Mouse (Mus musculus) spleen, postnatal 14 days (tissue): ENCODE results near the gene Armc5.
A peak's percentile ranks its signal among the peaks of the same experiment; 100 is the strongest.

ENCODE experiments used
- DNase-seq, 2 experiments: peaks; one replicate each; pipeline ENCODE4 v3.0.0; 2021 to 2022; ENCODE audit warnings: low spot score in 2 of 2

The Armc5 gene

GRCm38 (mm10) chr7:128246496-128247391 lies 9.6 kb downstream of the Armc5 start, which contains the start of gene Tgfb1i1:
Gene Tgfb1i1, plus strand, starts transcription at chr7:128246812.
- peak in 1 of 2 experiments; percentile 6 for DNase-seq

DNA sequence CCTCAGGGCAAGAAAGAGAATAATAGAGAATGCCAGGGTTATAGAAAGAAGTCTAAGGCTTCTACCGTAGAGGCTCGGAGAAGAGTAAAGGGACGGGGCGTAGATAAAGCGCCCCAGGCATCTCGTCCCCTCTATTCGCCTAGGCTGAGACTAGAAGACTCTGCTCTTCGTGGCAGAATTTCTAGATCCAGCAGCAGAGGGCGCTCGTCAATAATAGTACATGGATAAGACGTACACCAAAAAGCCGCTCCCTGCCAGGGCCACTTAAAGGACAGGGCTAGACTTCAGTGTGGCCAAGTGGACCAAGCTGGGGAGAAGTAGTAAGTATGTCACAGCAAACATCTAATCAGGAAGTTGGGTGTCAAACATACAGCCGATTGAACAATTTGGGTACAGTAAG lies 10.3 kb downstream of the Armc5 start:
- peak; percentile 72 to 85 for DNase-seq

GRCm38 (mm10) chr7:128248081-128249042 lies 11.2 kb downstream of the Armc5 start:
- DNase-seq, result peak in 1 of 2 experiments; percentile 5

DNA sequence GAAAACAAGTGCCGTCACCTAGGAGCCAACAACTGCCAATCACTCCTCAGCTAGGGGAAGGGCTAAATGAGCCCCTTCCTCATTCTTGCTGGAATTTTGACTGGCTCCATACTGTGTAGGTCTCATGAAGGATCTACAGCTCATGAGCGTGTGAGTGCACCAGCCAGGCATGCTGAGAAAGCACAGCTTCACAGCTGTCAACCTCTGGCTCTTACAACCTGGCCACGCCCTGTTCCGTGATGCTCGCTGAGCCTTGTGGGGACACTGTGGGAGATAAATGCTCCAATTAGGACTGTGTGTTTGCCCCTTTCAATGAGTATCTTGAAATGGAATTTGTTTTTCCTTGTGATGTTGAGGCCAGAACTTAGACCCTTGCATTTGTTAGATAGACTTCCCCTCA lies 12.9 kb downstream of the Armc5 start:
- DNase-seq, result no peak

GRCm38 (mm10) chr7:128251946-128252345 lies 14.8 kb downstream of the Armc5 start:
- peak in 1 of 2 experiments; percentile 4 for DNase-seq

DNA sequence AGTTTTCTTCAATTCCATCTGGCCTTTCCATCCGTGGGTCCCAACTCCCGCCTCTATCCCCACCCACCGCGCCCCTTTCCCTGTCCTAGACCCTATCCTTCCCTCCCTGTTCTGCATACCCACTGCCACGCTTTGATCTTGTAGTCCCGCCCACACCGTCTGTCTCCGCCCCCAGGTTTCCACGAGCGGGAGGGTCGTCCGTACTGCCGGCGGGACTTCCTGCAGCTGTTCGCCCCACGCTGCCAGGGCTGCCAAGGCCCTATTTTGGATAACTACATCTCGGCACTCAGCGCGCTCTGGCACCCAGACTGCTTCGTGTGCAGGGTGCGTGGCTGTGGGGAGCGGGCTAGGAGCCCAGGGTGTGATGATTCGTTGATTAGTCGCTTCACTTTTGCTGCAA lies 15.5 kb downstream of the Armc5 start:
- no peak for DNase-seq

DNA sequence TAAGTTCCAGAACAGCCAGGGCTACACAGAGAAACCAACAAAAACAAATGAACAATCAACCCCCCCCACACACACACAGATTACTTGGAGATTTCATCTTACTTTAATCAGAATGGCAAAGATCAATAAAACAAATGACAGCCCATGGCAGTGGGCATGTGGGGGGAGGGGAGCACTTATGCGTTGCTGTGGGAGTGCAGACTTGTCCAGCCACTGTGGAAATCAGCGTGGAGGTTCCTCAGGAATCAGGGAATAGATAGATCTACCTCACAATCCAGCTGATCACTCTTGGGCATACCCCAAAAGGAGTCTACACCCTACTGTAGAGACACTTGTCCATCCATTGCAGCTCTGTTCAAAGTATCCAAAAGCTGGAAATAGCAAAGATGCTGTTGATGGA lies 17.8 kb downstream of the Armc5 start:
- no peak for DNase-seq

- DNase-seq, result no peak
These were observed 18.6 kb downstream of the Armc5 start for GRCm38 (mm10) chr7:128255757-128256156.

DNA sequence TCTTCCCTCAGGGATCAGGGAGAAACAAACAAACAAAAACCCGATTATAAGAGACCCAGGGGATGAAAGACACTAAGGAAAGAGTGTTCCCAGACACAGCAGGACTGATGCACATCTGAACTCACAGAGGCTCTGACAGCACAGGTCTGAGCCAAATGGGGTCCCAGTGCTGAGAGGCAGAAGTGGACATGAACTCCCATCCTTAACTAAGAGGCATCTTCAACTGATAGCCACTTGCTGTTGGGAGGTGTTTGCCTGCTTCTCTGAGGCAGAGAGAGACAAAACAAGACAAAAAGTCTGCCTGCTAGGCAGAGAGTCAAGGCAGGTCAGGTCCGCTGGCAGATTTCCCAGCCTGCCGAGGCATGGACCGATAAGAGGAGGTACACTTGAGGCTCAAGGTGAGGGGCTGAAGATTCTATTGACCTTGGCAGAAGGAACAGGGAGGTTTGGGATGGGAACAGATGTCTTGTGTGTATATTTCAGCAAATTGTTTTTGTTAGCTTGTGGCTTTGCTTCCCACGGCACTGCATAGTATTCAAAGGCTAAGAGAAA lies 19.7 kb downstream of the Armc5 start:
- DNase-seq, result no peak

DNA sequence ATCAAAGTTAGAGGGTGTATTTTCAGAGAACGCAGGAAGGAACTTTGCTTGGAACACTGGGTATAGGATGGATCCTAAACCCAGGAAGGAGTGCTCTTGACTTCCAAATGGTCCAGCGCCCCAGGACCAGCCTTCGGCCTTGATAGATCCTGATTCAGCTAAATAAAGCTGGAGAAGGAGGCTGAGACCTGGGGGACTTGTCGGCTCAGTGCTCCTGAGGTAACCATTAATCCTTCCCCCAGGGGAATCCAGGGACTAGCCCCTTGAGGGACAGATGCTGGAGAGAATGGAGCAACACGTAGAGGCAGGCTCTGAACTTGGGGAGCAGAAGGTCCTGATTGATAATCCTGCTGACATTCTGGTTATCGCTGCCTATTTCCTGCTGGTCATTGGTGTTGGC lies 28.3 kb downstream of the Armc5 start, which contains the start of gene Slc5a2:
Slc5a2 (plus strand) TSS at position 247 of the 400 bp plus-strand sequence.
- DNase-seq, result no peak

- DNase-seq, result no peak
These were observed 28.9 kb downstream of the Armc5 start for GRCm38 (mm10) chr7:128266056-128266455.

- DNase-seq, result no peak
These were observed 30.2 kb downstream of the Armc5 start for GRCm38 (mm10) chr7:128267391-128267790.

DNA sequence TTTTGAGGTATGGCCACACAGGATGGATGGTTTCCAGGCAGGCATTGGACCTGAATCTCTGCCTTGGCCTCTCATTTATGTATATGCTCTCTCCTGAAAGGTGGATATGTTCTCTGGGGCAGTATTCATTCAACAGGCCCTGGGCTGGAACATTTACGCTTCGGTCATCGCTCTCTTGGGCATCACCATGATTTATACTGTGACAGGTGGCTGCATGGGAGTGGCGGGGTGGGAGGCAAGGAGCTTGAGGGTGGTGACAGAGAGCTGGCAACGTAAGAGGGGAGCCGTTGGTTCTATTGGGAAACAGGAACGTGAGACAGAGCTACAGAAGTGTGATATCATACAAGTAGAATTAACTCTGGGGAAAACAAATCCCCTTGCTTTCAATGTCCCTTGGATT lies 30.7 kb downstream of the Armc5 start:
- DNase-seq, result no peak

DNA sequence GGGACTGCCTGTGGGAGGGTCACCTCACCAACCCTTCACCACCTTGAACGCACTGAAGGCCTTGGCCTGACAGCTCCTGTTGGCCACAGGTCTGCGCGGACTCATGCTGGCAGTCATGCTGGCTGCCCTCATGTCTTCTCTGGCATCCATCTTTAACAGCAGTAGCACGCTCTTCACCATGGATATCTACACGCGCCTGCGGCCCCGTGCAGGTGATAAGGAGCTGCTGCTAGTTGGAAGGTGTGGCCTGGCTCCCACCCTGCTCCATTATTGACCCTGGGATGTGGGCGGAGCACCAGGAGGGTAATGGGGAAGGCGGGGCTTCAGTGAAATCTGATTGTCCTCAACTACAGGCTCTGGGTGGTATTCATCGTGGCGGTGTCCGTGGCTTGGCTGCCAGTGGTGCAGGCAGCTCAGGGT lies 33.3 kb downstream of the Armc5 start:
- DNase-seq, result no peak

DNA sequence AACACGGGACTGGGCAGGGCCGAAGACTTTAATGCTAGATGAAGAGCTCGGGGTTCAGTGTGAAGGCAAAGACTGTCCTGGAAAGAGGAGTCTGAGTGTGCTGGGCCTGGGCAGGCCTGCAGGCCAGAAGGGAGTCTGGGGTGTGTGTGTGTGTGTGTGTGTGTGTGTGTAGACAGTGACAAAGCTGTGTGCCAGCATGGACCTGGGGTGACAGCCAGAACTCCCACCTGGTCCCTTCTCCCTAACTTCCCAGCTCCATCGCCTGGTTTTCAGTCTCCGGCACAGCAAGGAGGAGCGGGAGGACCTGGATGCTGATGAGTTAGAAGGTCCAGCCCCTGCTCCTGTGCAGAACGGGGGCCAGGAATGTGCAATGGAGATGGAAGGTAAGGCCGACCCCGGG lies 34.4 kb downstream of the Armc5 start:
- DNase-seq, result no peak

DNA sequence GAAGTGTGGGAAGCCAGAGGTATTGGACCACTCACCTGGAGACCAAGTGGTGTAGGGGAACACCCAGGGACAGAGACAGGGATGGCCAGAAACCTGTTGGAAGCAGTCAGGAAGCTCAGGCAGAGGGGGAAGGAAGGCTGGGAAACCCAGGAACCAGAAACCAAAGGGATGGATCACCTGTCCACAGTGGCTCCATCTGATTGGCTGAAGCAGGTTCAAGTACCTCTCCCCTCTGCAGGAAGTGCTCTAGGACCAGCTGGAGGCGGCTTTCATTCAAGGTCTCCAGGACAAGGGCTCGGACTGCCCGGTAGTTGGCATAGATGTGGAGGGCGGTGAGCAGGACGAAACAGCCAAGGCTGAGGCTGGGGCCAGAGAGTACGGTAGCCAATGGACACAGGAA lies 38.9 kb downstream of the Armc5 start:
- DNase-seq, result no peak

- DNase-seq, result no peak
These were observed 42.6 kb downstream of the Armc5 start for GRCm38 (mm10) chr7:128279750-128280149.

DNA sequence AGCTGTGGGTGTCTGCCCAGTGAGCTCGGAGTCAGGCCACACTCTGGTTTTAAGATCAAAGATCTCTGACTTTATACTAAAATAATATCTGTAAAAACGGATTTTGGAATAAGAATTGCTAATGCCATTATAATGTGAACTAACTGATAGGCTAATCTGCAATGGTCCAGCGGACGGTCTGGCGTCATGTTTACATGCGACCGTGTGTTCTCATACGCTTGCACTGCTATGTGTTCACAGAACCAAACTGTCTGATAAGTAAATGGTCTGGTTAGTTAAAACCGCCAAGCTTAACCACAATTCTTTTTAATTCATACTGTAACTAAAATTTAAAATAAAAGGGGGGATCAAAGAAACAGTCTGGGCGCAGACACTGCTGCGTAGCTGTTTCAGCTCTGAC lies 44.6 kb downstream of the Armc5 start:
- no peak for DNase-seq

GRCm38 (mm10) chr7:128282532-128283244 lies 45.5 kb downstream of the Armc5 start:
- no peak for DNase-seq

DNA sequence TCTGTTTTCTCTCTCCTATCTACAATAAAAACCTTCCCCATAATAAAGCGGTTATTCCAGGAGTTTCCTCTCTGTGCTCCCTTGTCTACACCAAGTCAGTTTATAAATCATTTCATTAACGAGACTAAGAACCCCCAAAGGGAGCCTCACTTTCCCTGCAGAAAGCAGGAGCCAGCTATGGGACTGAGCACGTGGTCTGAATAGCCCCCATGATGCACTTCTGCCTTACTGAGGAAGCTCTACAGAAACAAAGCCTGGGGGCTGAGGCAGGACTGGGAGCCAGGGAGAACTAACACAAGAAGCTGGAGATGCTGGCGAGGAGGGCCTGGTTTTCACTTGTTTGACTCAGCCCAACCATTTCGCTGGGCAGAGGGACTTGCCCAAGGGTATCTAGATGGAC lies 46.9 kb downstream of the Armc5 start:
- DNase-seq, result no peak

- DNase-seq, result no peak
These were observed 47.9 kb downstream of the Armc5 start for GRCm38 (mm10) chr7:128285060-128285459.
